Mouse (Mus musculus): ENCODE measurements around the gene Ccpg1. TPM values are rescaled to one million over a fixed set of nuclear protein-coding genes. Genes with fewer than 3 reads are reported as not detected.

The Ccpg1 gene
- total RNA-seq, 2 experiments from 2014 or later = 84.9 to 95.1 TPM

GRCm38 (mm10) chr9:73045204-73045603 lies 60.0 kb downstream of the Ccpg1 start:
- DNase-seq = peak in 1 of 2 experiments; percentile 23

DNA sequence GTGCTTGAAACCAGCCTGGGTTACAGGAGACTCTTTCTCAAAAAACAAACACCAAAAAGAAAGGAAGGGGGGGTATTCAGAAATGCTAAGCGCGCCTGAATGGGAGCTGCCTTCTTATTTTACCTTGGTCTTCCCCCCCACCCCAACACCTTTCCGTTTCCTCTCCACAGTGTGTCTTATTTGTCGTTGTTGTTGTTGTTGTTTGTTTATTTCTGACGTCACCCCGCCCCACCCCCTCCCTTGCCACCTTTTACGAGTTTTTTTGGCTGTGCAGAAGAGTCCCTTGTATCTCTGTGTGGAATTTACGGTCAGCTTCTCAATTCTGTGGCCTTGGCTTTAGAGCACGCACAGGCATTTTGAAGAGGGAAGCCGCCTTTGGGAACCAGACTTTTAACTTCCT lies 60.5 kb downstream of the Ccpg1 start:
- DNase-seq = no peak

DNA sequence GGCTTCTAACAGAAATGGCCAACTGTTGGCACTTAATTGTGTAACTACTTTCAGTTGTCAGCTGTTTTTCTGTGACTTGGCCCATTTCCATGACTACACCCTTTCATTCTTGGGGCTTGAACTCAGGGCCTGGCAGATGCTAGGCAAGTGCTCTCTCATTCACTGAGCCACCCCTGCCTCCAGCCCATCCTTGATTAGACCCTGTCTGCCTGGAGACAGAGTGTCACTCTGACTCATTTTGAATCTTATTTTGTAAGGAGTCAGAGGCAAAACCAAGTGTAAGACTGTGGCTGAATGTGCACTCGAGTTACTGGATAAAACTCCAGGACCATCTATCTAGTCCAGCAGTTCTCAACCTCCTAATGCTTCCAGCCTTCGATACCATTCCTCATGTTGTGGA lies 62.7 kb downstream of the Ccpg1 start:
- DNase-seq = peak in 1 of 2 experiments; percentile 19

- peak in 1 of 2 experiments; percentile 35 for DNase-seq
Measured at GRCm38 (mm10) chr9:73048927-73049326, 63.7 kb downstream of the Ccpg1 start.

- DNase-seq = no peak
Measured at GRCm38 (mm10) chr9:73049833-73050232, 64.6 kb downstream of the Ccpg1 start.

DNA sequence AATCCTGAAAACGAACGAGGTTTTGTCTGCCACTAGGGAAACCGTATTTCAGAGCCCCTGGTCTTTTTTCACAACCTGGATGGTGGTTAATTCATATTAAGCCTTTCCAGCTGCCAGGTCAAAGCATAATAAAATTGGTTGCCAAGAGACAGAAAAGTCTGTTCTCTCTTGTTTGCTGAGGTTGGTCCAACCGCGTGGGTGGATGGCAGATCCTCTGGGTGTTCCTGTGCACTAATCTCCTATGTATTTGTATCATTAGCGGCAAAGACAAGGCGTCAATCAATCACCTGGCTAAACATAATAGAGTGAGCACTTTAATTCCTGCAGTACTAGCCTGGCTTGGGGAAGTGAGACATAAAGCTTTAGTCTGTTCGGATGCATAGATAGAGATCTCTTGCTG lies 65.4 kb downstream of the Ccpg1 start:
- DNase-seq = no peak

GRCm38 (mm10) chr9:73055441-73055911 lies 70.2 kb downstream of the Ccpg1 start:
- peak; percentile 28 to 68 for DNase-seq

- no peak for DNase-seq
Measured at GRCm38 (mm10) chr9:73059224-73059623, 74.0 kb downstream of the Ccpg1 start.

DNA sequence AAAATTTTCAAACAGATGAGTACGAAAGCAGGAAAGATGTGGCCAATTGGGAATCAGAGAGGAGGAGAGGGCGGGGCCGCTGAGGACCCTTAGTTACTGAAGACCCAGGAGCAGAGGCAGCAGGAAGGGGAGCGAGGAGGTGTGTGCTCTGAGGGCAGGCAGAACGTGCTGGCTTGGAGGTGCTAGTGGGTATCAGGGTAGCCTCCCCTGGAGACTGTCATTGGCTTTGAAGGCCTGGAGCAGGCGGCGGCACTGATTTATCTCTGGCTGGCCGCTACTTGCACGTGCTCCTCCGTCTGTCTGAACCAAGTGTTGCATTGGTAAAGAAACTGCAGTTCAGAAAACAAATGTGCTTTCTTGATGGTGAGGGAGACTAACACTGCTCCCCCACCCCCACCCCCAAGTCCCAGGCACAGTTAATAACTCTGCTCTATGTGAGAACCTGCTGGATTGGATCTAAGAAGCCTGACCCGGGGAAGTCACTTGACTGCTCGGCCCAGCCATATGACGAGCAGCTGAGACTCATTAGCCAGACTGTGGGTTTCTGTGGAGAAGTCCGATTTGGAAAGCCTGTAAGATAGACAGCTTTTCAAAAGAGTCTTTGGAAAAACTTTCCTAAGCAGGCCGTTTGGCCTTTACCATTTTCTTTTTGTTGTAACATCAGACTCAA lies 78.5 kb downstream of the Ccpg1 start:
- DNase-seq = no peak

Small RNAs within 50 kb of the gene (microRNA-seq; reads per million reads assigned to microRNA genes)
- gene Gm27353 = 0 reads per million in 2 experiments

Other genes with a start within 250 kb of the Ccpg1 start
- under 1 TPM in 1 of 2 experiments, not detected in 1; 0.02 TPM for gene Prtg, start 178.6 kb upstream of the Ccpg1 start, total RNA-seq (2021)
- gene Pygo1, start 59.8 kb upstream of the Ccpg1 start, total RNA-seq (2021) = 10 to 100 TPM; 13.5 to 14.9 TPM
- gene Dyx1c1, start 26.6 kb upstream of the Ccpg1 start, total RNA-seq (2021) = under 1 TPM; 0.30 to 0.57 TPM
- not detected for gene Gm44503, start 26.6 kb upstream of the Ccpg1 start, total RNA-seq (2021)
- gene Ccpg1os, start within 50 bp of the Ccpg1 start, total RNA-seq (2021) = 1 to 10 TPM; 5.8 to 6.7 TPM
- gene Pigb, start 54.9 kb downstream of the Ccpg1 start, total RNA-seq (2021) = 1 to 10 TPM; 1.8 to 2.5 TPM
- 1 to 10 TPM; 5.1 to 6.9 TPM for gene Rab27a, start 59.4 kb downstream of the Ccpg1 start, total RNA-seq (2021)
- under 1 TPM; 0.40 to 0.46 TPM for gene Khdc3, start 116.4 kb downstream of the Ccpg1 start, total RNA-seq (2021)
- gene Gm20509, start 117.0 kb downstream of the Ccpg1 start, total RNA-seq (2021) = not detected
- 10 to 100 TPM; 46.0 to 53.9 TPM for gene Rsl24d1, start 128.0 kb downstream of the Ccpg1 start, total RNA-seq (2021)